Mouse (Mus musculus): ENCODE results near the gene Usp50. TPM values are rescaled to one million over a fixed set of nuclear protein-coding genes. Genes with fewer than 3 reads are reported as not detected.

Gene Usp50
- total RNA-seq, 2 experiments from 2014 or later, result 0.64 to 0.79 TPM

- intact Hi-C loops (cut with DNase I), result loop anchor here (1.0 kb wide), 1 partner anchor 33 kb away; the partner anchor contains the start of gene Usp8
- peak in 1 of 2 experiments; percentile 57 for DNase-seq (ENCODE audit: low spot score in 2 of 2)
Measured at GRCm38 (mm10) chr2:126674441-126675168, 108.7 kb downstream of the Usp50 start.

DNA sequence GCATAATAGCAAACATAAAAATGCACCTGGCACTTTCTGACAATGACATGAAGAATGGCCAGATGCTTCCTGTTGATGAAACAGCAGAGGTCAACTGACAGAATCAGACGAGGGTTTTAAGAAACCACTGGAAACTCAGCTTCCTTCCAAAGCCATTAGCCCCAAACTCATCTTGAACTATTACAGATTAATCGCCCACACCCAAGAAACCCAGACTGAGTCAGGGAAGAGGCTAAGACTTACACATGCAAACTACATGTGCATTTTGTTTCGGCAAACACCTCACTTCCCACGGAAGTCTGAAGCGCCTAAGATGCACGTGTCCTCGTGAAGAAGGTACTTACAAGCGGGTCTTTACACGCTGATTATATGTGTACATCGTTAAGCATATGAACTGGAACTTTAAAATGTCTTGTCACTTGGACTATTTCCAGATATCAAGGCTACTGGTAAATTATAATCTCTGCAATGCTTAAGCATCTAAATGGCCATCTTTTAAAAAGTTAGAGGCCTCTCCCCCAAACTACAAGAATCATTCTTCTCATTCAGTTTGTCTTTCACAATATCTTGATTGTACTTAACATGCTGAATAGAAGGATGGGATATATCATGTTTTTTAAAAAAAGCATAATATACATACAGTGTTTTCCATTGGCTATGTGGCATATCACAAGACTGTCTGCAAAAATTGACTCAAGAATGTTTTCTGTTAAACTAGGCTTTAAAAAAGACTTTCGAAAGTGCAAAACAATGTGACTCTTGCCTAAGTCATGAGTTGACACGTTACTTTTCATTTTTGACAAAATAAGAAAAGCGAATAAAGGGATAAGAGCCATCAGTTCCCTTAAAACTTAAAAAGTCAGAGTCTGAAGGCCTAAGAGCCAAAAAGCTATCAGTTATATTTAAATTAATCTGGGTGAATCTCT lies 109.7 kb downstream of the Usp50 start:
- intact Hi-C loops (cut with DNase I), result no loop called here
- no peak for DNase-seq (ENCODE audit: low spot score in 2 of 2)

- intact Hi-C loops (cut with DNase I), result no loop called here
- no peak for DNase-seq (ENCODE audit: low spot score in 2 of 2)
Measured at GRCm38 (mm10) chr2:126668621-126669252, 114.5 kb downstream of the Usp50 start.

GRCm38 (mm10) chr2:126665984-126666383 lies 117.3 kb downstream of the Usp50 start:
- intact Hi-C loops (cut with DNase I), result no loop called here
- no peak for DNase-seq (ENCODE audit: low spot score in 2 of 2)

GRCm38 (mm10) chr2:126663481-126663880 lies 119.8 kb downstream of the Usp50 start:
- intact Hi-C loops (cut with DNase I), result loop anchor here (5.0 kb wide), 1 partner anchor 66 kb away; no protein-coding TSS in a partner anchor
- DNase-seq (ENCODE audit: low spot score in 2 of 2), result no peak

Other genes with a start within 250 kb of the Usp50 start
- gene Slc27a2, start 231.1 kb downstream of the Usp50 start, total RNA-seq (2021), result 1 to 10 TPM; 6.3 to 8.4 TPM
- under 1 TPM; 0.20 to 0.76 TPM for gene Hdc, start 164.2 kb downstream of the Usp50 start, total RNA-seq (2021)
- gene Gabpb1, start 107.1 kb downstream of the Usp50 start, total RNA-seq (2021), result 10 to 100 TPM; 17.2 to 22.7 TPM
- gene Usp8, start 76.1 kb downstream of the Usp50 start, total RNA-seq (2021), result 10 to 100 TPM; 44.6 to 48.4 TPM
- gene Trpm7, start 92.8 kb upstream of the Usp50 start, total RNA-seq (2021), result 10 to 100 TPM; 30.4 to 42.3 TPM
- 10 to 100 TPM; 23.7 to 29.2 TPM for gene Sppl2a, start 149.8 kb upstream of the Usp50 start, total RNA-seq (2021)
- gene Ap4e1, start 225.2 kb upstream of the Usp50 start, total RNA-seq (2021), result 10 to 100 TPM; 10.9 to 16.0 TPM